Mouse (Mus musculus) urinary bladder, postnatal 14 days (tissue): ENCODE measurements at regions not wholly inside any gene's neighbourhood (a gene's known extent, or its start where the extent isn't known, plus 50 kb on each side); places are given as distances from the start of the nearest gene placed in this dataset.

ENCODE experiments used
- DNase-seq: peaks from one replicate; pipeline ENCODE4 v3.0.0; 2021; ENCODE audit warnings: low spot score

DNA sequence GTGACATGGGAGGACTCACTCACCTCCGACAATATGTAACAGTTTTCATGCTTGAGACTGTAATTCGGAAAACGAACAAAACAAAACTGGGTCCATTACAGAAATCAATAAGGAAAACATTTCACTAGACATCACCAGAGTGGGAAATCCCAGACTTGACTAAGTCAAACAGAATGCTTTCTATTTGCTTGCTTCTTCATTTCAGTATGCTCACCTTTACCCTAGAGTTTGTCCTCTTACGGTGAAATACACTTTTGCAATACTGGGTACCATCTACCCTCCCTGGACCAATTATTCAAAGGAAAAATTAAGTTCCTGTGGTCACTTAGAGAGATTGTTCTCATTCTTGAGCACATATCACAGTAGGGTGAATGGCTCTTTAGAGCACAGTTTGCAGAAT is 613.4 kb upstream of the 4930412O13Rik start:
- DNase-seq = no peak

DNA sequence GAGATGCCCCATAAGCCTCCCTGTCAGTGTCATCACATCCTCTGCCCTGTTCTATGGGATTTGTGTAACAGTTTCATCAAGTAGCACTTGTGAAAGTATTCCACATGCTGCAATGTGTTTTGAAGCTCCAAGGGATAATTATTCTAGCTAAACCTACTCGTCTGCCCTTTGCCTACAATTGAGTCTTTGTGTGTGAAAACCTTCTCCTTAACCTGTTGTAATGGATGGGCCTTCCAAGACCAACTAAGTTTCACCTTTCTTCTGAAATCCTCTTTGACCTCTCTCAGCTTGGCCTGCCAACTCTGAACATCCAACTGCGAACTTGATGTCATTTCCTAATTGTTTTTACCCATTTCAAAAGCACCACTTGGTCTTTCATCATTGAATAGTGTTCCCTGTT is 597.6 kb upstream of the 4930412O13Rik start:
- DNase-seq = no peak

DNA sequence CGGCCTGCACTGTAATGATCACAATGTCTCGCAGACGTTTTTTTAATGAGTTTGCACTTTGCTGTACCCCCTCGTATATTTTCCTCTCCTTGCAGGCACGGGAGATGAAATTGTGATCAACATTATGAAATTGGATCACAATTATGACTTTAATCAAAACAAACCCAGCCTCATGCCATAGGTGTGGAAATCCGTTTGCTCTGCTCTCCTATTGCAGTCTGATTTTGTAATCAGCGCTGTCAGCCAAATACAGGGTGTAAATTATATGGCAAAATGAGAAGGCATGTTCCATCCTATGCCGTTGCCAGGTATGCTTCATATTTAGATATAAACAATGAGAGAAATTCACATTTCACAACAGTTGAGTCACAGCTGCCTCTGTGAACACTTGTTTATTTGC is 595.3 kb upstream of the 4930412O13Rik start:
- no peak for DNase-seq

DNA sequence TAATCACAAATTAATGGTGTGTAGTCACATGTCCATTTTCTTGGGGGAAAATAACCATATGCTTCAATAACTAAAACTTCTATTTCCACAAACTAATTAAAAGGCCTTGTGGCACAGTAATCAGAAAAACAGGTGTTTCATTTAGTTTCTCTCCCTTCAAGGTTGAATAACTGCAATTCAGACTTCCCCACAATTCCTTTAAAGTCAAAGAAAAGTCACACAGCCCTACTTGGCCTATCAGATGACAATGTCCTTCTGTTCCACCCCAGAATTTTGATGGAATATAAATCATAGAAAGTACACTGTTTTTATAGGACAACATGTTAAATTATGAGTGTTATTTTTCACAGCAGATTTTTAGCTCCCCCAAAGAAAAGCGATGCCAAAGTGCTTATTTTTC is 594.0 kb upstream of the 4930412O13Rik start:
- DNase-seq = no peak

DNA sequence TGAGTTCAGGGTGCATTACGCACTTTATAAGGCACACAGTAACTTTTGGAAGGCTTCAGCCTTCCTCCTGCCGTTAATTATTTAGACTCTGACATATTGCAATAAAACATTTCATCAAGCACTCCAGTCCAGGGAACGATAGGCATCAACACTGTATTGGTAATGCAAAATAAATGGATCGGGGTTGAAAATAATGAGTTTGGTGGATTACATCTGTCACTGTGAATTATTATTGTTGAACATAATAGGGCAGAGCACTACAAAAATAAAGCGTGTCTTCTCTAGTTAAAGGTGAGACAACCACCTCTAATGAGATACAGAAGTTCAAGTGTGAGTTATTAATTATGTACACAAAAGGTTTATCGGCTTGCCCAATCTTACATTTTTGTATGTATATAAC is 593.4 kb upstream of the 4930412O13Rik start:
- no peak for DNase-seq

DNA sequence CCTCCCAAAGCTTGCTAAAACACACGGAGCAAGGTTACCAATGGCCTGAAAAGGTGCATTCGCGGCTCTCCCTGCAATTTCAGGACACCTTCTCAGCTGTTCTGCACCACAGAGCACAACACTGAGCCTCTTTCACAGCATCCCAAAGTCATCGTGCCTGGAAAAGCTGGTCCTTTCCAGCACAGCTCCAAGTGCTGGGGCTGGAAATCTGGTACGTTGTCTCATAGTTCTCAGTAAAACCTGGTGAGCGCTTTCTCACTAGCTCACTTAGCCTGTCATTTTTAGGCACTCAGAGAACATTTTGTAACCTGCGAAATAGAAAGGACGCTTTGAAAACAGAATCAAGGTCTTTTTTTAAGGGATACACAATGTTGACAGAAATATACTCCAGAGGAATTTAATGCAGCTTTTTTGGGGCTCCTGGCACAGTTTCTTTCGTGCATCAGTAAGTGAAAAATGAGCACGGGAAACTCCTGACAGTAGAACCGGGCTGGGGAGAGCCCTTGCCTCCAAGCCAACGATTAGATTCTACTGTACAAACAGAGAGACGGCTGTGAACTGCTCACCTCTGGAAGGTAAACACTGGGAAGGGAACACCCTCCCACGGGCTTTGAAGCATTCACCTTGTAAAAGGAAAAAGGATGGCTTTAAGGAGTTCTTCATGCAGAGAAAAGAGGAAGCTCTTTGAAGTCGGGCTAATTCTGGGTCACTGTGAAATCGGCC is 549.3 kb upstream of the 4930412O13Rik start:
- peak; percentile 9 for DNase-seq

DNA sequence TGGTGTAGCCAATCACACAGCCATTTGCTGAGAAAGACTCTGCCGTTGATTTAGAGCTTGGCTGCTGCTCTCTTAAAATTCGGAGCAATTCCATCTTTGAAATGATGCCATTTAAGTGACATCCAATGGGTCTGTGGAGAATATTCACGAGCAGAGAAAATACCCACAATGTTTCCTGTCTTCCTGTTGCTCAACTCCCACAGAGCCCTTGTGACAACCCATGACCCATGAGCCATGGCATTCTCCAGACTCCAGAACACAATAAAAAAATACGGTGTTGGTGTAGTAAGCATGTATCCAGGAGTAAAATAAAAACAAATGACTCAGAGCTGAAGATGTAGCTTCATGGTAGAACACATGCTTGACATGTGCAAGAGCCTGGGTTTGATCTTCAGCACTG is 532.1 kb upstream of the 4930412O13Rik start:
- no peak for DNase-seq

DNA sequence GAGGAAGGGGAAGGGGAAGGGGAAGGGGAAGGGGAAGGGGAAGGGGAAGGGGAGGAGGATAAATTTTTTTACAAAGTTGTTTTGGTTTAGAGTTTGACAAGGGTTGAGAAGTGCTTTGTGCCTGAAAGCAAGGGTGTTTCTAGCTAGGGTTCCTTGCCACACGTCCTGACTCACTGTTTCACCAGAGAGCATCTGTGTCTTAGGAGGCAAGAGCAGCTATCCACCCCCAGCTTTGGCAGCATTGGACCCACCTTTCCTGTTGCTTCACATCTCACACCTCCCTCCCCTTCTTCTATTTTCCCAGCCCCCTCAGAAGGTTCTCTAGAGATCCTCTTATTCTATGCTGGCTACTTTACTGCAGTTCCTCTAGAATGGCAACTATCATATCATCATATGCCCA is 531.1 kb upstream of the 4930412O13Rik start:
- DNase-seq = no peak

DNA sequence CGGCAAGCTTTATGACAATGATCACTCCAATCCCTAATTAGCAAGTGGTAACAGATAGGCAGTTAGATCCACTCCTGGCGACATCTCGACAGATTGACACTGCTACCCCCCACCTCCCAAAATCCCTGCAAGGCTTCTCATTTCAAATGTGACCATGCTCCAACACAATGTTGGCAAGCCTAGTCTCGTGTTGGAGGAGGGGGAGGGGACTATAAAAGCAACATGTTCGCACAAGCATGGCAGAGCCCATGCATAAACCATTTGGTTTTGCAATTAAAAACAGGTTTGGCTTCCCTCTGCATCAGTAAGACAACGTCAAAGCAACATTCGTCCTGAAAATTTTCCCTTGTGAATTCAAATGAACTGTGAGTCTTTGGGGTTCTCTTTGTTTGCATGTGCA is 528.9 kb upstream of the 4930412O13Rik start:
- DNase-seq = peak; percentile 58

DNA sequence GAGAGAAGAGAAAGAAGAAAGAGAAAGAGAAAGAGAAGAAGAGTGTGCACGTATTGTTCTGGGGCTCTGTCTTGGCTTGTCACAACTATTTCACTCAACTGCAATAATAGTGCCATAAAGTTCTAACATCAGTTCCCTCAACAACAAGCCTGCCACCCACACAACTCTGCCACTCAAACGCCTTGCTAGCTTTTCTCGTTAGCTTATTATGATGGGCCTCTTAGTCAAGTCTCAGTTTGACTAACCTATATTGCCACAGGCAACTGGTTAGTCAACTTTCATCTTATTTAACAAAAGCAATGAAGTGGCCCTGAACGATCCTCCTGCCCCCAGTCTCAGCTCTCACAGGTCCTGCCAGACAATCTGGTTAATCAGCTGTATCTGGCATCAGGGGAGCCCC is 521.0 kb upstream of the 4930412O13Rik start:
- no peak for DNase-seq

DNA sequence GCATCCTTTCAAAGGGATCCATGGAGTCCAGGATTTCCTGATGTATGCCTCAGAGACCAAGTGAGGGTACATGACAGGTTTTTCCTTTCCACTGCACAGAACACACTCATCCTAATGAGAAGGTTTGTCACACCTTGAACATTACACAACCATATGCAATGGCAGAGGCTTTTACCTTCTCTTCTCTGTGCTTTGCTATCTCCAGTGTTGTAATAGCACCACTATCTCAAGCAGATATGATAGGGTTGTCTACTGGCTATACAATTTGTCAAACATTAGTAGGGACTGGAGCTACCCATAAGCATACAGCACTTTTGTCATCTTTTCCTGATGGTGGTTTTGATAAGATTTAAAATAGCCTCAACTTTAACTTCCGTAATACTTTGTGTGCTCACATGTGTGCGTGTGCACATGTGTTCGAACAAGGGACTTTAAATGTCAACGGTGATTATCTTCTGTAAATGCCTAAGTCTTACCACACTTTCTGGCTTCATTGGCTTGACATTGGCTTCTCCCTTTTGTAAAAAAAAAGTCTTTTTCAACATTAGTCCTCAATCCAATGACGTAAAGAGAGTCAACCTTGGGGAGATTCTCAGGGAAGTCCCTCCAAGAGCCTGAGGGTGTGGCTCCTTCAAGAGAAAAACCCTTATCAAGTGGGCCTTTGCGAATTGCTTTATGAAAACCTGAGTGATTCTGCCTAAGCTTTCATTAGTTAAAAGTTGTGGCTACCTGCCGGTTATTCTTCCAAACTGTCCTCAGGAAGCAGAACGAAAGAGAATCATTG is 513.1 kb upstream of the 4930412O13Rik start:
- DNase-seq = no peak

DNA sequence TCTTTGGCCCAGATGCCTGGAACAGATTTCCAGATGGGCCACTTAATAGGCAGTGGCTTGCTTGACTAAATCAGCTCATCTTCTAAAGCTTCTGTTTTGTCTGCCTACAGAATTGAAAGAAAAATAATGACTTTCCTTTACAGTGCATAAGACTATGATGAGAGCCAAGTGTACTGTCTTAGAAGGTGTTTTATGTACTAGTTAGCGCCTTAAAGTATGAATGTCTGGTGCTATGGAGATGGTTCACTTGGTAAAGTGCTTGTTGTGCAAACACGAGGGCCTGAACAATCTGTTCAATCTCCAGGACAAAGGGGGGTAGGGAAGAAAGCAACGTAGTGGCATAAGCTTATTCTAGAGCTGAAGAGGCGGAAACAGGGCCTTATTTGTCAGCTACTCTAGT is 511.5 kb upstream of the 4930412O13Rik start:
- DNase-seq = no peak

DNA sequence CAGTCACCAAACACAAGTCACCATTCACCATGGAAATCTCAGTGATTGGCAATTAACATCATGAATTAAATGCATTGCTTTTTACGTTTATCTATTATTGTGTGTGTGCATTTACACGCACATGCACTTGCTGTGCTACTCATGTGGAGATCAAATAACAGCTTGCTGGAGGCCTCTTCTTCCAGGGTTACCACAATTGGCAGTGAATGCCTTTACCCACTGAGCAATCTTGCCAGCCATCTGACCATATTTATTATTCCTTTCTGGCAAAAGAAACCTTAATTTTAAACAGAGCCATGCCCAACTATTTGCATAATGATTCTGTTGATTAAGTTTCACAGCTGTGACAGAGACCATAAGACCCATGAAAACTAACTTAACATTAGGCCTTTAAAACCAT is 494.5 kb upstream of the 4930412O13Rik start:
- DNase-seq = no peak

DNA sequence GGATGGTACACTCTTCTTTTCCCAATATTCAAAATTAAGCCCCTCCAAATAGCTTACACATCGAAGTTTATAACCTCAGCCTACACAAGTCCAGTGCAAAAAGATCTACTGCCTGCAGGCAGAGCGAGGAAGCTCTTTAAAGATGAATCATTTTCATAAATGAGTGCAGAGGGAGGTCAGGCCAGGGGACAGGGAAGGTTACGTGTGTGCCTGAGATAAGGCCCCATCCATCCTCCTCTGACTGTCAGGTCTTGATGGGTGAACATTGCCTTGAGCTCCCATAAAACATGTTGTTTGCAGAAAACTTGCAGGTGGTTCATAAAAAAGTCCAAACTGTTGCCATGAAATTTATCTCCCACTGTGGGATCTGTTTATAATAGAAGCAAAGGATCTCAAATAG is 493.0 kb upstream of the 4930412O13Rik start:
- DNase-seq = no peak

DNA sequence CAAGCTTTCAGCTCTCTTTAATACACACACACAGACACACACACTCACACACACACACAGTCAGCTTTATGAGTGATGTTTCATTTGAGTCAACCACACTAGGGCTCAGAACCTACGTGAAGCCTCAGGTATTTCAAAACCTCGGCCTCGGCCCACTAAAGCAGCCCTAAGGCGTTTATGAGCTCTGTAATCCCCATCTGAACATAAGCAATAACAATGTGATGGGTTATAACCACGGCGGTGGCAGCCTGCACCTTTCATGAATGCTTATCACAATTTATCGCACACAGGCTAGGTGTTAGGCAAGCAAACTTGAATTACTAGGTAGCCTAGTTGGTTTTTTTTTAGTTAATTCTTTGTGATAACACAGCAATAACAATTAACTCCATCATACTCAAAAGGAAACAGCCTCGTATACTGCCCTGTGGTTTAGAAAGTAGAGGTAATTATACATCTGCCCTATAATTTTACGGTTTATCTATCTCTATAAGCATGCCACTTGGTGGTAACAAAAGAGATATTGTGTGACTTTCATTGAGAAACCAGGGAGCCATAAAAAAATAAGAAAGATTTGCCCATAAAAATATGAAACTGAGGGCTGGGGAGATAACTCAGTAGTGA is 485.6 kb upstream of the 4930412O13Rik start:
- DNase-seq = no peak

DNA sequence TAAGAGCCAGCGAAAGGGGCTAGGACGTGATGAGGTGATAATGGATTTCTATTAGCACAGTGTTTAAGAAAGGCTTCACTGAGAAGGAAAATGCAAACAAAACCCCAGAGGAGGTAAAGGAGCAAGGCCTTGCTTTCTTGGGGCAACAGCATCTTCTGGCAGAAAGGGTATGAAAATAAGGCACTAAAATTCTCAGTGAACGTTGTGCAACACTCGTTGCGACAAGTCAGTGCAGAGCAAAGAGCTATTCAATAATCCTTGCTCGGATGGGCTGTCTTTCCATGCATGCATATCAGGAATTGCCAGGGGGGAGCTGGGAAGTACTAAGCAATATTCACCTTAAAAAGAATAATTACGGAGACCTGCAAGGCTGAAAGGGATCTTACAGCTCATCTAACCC is 479.6 kb upstream of the 4930412O13Rik start:
- no peak for DNase-seq

DNA sequence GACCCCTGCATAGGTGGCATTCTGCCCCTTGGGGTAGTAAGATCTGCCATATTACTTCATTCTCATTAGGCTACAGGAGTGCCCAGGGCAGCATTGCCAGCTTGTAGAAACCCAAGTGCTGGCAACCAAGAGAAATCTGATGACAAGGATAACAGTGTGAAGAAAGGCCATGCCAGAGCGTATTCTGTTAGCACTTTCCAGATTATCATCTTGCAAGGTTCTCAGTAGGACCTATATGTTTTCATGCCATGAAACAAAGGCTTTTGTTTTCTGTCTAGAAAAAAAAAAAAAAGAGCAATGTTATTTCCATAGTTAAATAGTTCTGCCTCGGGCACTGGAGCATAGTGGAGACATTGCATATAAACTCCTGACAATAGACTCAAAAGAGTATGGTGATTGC is 478.8 kb upstream of the 4930412O13Rik start:
- DNase-seq = no peak

DNA sequence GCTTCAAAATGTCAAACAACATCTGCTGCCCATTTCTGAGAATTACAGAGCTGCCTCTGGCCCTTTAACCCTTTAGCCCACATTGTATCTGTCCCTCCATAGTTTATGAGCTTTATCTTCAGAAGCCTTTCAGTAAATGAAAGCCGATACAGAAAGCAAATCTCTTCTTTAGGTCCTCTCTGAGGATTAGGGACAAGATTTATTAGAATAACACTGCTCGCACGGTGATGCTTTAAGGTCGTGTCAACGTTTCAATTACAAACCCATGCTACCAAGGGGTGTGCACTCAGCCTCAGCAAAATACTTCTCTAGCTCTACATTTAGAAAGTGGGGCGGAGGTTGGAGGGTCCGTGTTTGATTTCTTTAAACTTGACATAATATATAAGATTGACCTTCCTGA is 472.0 kb upstream of the 4930412O13Rik start:
- DNase-seq = no peak

DNA sequence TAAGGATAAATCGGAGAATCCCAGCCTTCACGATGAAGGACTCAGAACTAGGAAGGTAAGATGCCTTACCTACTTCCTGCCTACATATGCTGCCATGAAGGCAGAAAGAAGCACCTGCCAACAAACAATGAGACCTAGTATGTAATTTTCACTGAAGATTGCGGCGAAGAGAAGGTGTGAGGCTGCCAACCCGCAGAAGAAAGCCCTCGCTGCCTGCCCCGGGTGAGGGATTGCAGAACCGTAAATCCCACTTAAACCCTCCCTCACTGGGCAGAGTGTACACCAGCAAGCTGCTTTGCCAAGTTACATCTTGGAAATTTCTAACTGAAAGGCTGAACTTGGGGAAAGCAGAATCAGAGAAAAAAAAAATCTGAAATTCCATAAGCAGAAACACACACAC is 458.4 kb upstream of the 4930412O13Rik start:
- DNase-seq = no peak

DNA sequence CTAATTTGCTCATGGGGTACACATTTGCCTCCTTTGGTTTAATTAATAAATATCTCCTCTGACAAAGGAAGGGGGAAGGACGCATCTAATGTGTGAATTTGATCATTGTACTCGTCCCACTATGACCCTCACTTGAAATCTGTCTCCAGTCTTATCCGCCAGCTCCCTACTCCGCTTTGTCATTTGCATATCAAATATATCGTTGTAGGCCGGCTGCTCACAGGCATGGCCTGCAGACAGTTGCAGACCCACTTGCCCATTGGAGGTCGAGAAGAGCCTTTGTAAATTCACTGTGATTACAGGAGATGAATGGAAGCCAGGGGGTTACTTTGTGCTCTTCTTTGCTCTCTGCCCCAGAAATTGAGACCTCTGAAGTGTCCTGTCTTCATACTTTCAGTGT is 457.5 kb upstream of the 4930412O13Rik start:
- DNase-seq = no peak

DNA sequence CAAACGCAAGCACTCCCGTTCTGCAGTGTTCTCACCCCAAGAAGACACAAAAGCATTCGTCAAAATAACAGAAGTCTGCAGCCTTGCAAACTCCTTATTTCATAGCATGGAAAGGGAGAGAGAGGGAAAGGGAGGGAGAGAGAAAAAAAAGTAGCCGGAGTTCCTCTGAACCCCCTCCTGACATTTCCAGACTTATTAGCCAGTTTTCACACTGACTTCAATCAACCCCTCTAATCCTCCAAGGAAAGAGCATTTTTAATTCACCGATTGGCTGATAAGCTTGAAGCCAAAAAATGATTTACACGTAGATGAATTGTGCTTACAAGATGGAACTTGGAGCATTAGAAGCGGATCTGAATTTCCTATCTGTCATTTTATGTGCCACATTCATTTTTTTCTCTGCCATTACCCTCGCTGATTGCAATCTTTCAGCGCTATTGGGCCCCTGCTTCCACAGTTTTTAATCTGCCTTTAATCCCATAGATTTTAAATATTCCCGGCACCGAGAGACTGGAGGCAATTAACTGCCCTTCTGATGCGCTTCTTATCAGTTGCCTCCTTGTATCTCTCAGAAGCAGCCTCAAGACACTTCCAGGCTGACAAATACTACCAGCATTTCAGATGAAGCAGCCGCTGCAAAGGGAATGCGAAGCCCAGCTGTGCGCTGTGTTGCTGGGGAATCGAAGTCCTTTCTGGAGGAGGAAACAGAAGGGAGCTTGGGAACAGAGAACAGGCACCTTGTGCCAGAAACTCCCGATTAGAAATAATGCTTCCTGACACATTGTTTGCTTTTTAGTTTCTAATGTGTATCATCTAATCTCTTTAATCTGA is 447.7 kb upstream of the 4930412O13Rik start:
- DNase-seq = no peak

DNA sequence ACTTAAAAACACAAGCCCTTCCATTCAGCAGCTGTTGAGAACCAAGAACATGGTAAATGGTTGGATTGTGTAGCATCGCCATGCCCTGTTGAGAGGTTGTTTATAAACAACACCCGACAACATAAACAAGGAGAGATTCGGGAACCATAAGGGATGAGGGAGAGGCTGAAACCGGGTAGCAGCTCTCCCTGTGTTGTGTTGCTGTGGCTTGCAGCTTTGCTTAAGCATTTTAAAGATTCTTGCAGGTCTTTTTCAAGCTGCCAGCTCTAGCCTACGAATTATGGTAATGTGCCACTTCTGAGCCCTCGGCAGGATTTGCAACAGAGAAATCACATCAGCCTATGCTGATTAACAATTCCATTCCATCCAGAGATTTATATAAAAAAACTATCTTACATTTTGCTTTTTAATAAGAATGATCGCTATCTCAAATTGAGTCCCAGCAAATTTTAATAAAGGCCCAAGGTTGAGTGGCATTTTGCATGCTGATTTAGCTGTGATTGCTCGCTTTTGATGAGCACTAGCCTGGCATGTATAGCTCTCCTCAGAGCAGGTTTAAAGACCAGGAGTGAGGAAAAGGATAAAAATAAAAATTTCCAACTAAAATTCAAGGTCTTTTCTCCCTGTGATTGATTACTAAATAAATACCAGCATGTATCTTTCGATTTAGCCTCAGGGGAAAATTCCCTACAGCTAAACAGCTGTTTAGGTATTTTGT is 445.7 kb upstream of the 4930412O13Rik start:
- DNase-seq = no peak
